Mouse (Mus musculus): Measurements from ENCODE around the gene Pdgfa.

The Pdgfa gene

DNA sequence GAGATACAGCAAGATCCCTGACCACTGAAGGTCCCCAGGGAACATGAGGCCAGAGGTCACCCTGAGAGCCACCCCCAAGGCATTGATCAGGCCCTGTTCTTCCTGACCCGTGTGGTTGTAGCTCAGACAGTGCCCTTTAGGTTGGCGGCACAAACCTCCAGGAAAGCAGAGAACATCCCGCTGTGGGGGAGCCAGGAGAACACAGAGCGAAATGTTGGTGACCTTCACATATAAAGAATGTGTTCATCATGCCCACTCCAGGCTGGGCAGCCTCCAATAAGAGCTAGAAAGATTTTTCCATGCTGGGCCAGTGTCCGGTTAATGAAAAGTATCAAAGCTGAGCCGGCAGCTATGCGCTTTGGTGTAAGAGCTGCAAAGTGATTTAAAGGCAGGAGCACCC, 43.2 kb downstream of the Pdgfa start:
- no peak for DNase-seq (ENCODE audit: low spot score in 2 of 2)

DNA sequence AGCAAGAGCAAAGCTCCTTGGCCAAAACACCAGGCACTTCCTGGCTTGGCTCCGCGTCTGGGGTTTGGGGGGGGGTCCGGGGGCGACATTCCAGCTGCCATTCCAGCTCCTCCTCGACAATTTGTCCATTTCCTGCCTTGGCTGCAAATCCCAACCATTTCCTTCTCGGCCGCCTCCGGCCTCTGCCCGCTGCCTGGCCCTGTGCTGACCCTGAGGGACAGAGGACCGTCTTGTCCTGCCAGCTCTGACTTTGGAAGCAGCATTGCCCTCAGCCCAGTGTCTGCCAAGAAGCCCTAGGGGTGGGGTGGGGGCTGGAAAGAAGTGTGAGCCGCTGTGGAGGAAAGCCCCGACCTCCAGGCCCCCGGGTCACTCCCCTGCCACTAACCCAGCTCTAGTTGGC, 44.2 kb downstream of the Pdgfa start:
- DNase-seq (ENCODE audit: low spot score in 2 of 2) = no peak

DNA sequence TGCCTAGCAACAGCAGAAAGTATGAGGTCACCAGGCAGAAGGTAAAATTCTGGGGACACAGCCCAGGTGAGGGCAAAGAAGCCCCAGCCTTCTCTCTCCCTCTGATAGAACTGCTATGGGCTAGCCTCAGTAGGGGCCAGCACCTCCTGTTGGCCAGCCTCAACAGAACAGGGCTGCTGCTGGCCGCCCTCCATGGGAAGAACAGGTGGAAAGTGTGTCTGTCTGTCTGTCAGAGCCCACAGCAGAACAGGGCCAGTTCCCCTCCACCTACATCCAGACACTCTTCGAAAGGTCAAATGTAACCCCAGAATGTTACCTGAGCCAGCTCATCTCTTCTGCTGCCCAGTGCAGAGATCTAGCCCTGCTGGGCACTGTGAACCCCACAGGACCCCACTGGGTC, 45.9 kb downstream of the Pdgfa start:
- DNase-seq (ENCODE audit: low spot score in 2 of 2) = no peak

DNA sequence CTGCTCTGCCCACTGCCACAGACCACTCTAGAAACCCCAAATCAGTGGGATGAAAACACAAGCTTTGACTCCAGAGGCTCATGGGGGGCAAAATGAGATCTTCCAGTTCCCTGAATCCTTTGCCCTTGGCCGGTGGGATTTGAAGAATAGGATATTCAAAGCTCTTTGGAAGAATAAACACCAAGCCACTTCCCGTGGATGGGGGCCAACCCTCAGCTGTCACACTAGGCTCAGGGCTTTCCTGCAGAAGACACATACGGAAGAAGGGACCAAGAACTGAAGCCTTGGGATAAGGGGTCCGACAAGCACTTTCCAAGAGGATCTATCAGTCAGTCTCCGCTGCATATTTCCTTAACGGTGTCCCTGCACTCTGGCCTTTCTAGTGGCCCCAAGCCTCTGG, 48.0 kb downstream of the Pdgfa start:
- DNase-seq (ENCODE audit: low spot score in 2 of 2) = no peak

DNA sequence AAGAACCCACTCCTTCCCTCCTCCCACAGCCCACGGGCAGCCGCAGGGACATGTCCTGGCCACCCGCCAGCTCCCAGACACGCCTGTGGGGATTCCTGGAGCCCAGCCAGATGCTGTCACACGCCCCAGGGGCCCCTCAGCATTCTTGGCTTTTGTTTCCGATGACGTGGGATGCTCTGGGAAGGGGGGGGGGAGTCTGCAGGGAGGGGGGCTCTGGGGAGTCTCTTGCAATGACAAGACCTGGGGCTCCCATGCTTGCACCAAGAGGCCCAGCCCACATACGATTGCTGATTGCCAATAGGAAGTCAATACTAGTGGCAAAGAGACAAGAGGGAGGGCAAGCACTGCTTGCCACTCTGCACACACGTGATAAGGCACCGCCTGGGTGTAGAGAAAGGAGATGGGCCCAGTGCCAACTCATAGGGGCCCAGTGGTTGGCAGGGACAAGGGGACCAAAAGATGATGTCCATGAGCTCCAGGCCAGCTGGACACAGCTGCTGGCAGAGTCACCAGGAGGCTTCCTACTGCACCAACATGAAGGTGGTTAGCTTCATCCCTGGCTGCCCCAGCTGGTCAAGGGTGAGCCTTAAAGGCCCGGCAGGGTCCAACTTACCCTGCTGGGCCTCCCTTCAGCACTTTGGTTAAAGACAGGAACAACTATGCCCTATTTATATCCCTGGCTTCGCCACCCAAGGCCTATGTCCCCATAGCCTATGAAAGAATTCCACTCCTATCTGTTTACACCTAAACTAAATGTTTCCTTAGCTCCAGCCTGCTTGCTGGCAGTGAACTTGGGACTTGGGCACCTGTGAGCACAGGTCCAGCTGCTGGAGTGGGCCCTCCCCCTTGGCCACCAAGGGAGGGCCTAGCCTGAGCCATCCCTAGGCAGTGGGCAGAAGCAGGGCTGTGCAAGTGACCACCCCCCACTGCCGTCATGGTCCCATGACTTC, 48.9 kb downstream of the Pdgfa start:
- no peak for DNase-seq (ENCODE audit: low spot score in 2 of 2)

DNA sequence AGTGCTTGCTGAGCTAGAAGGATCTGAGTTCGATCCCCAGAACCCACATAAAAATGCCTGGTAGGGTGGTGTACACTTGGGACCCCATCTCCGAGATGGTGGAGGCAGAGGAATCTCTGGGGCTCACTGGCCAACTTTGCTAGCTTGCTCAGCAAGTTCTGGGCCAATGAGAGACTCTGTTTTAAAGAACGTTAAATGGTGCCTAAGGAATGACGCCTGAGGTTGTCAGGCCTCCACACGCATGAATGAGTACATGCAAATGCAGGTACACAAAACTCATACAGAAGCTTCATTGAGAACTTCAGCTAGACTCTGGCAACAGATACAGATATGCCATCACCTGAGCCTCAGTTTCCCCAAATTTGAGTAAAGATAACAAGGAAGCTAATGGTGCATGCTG, 49.7 kb downstream of the Pdgfa start:
- no peak for DNase-seq (ENCODE audit: low spot score in 2 of 2)

DNA sequence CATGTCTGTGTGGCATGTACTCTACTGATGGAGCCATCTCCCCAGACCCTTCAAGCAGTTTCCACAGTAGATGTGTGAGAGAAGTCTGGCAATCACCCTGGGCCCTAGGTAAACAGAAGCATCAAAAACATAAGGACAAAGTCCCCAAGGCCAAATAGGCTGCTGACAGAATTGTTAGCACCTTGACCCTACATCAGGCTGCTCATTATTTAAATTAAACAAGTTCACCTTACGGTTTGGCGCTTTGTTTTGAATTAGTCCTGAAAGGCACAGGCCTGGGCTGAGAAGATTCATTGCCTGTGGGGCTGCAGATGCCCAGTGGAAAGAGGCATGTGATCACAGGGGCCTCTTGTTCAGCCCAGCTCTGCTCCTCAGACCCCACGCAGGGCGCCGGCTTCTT, 50.2 kb downstream of the Pdgfa start:
- DNase-seq (ENCODE audit: low spot score in 2 of 2) = no peak

DNA sequence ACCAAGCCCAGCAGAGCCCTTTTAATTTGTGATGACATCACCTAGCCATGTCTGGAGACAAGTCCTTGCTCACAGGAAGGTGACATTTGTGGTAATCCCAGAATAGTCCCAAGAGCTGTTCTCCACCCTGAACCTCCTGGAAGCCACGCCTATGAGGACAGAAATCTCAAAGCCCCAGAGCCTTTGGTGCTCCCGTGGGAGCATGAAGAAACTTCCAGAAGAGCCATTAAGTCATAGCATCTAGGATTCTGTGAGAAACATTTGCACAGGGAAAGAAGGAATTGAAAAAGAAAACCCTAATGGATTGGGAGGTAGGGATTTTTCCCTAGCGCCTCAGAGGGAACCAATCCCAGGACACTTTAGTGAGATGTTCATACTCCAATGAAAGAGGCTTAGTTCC, 52.2 kb downstream of the Pdgfa start:
- DNase-seq (ENCODE audit: low spot score in 2 of 2) = no peak

DNA sequence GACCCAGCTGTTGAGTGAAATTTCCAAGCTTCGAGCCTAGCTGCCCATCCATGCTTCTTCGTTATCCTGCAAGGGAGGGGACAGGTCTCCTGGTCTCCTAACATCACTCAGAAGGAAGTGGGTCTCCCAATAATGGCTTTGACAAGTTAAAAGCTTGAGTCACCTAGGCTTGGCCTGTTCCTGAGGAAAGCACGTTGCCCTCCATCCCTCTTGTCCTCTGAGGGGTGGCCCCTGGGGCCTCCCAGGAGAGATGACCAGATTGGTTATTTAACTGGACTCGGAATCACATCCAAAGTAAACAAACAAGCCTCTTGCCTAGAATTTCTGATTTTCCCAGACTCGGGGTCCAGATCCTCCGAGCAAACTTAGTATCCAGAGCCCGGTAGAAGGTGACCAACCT, 52.6 kb downstream of the Pdgfa start:
- no peak for DNase-seq (ENCODE audit: low spot score in 2 of 2)

DNA sequence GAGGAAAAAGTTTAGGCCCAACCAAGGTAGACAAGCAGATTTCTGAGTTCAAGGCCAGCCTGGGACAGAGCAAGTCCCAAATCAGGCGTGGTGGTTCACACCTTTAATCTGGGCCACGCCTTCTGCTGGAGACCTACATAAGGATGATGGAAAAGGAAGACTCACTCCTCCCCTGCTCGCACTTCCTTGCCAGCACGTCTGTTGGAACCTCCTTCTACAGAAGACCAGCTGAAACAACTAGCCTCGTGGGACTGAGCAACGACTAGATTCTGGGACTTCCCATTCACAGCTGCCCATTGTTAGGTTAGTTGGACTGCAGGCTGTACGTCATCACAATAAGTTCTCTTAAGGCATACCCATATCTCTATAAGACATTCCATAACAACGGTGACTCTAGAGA, 55.3 kb downstream of the Pdgfa start:
- DNase-seq (ENCODE audit: low spot score in 2 of 2) = no peak

DNA sequence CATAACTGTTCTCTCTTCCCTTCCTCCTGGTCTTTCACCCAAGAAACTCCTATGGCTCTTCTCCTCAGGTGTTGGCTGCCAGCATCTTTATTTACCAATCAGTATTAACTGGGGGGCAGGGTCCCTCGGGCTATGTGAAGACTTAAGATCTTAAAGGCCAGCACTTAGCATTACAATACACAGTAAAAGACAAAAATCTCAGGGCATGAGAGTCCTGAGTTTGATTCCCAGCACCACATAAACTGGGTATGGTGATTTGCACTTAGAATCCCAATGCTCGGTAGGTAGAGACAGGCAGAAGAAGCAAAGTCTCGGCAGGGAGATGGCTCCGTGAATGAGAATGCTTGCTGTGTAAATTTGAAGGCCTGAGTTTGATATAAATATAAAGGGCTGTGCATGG, 56.6 kb downstream of the Pdgfa start:
- DNase-seq (ENCODE audit: low spot score in 2 of 2) = no peak

DNA sequence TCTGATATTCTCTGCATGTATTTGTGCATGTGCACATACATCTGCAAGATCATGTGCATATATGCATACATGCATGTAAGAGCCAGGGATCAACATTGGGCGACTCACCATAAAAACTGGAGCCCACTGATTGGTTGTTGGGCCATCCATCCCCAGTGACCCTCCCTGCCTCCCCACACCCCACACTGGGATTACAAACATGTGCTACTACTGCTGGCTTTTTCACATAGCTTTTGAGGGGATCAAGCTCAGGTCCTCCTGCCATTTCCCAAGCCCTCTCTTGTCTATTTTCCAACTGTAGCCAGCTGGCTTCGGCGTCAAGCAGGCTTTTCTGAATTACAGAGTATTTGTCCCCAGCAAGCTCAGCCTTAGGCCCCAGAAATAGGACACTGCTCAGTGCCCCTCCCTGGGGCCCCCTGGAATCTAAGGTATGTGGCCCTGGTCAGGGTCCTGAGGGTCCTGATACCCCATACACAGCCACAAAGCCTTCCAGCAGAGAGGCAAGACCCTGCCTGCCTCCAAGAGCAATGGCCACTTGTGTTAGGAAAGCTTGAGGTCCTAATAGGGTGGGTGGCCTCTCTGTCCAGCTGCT, 58.5 kb downstream of the Pdgfa start:
- DNase-seq (ENCODE audit: low spot score in 2 of 2) = no peak

DNA sequence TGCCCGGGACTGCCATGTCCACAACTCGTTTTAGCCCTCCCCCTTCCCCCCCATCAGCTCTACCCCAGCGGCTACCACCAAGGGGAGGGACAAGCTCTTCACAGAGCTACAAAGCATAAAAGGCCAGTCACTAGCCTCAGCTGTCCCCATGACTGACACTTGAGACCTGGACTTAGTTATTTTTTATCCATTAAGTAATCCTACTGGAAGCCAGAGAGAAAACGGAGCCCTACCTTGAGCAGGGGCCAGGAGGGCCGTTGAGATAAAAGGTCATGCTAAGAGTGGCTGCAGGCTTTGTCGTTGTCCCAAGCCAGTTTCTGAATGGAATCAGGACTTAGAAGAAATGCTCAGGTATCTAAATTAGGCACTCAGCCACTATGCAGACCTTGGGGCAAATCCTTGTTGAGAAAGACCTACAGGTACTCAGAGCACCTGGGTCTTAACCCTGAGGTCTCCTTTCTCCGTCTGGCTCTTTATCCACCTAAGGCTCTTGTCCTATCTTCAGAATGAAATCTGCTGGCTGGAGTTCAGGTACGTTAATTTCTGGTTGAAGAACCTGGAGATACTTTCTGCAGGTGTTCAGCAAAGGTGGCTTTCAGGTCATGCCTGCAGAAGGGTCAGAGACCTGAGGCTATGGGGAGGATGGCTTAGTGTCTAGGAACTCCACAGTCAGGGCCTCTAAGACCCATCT, 60.6 kb downstream of the Pdgfa start:
- no peak for DNase-seq (ENCODE audit: low spot score in 2 of 2)

DNA sequence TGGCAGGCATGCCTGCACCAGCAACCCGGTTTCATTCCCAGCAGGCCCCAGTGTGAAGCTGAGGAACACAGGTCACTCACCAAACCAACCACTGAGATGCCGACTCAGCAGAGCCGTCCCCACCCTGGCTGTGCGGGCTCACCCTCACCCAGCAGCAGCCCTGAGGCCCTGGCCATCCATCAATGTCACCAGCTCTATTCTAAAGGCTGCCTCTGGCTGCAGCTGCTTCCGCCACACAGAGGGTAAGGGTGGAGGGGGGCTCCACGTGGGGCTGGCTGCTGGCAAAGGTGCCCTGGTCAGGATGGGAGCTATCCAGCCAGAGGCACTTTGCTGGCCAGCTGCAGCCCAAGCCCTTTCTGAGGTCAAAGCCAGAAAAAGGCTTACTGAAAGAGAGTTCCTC, 62.6 kb downstream of the Pdgfa start:
- no peak for DNase-seq (ENCODE audit: low spot score in 2 of 2)

DNA sequence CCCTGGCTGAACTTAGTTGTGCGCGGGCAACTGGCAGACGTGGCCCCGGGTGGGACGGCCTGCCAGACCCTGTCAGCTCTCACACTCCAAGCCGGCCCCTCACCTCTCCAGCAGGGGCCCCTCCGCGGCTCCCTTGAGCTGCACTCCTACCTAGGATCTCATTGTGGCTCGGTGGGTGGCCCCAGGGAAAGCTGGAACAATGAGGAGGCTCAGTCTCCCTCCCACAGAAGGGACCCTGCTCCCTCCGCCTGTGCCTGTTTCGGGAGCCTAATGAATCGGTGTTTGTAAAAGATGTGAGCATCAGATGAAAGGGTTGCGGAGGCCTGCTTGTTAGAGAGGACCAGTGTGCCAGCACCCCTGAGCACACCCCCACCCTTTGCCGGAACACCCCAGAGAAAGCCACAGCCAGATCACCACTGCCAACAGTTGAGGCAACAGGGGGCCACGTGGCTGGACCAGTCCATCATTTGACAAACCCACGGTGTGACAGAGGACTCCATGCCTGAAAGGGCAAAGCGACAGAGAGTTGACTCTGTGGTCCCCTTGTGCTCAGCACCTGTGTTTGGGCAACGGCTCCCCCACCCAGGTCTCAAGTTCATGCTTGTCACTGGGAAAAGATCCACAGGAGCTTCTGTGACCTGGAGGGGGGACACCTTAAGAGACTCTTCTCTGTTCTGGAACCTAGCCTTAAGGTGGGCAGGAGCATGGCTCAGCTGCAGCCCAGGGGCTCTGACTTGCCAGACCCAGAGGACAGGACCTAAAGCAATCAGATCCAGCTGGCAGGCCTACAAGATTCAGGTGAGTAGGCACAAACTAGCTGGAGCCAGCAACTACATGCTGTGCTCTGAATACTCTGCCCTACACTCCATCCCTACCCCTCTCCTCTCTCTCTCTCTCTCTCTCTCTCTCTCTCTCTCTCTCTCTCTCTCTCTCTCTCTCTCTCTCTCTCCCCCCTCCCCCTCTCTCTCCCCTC, 64.4 kb downstream of the Pdgfa start:
- no peak for DNase-seq (ENCODE audit: low spot score in 2 of 2)

DNA sequence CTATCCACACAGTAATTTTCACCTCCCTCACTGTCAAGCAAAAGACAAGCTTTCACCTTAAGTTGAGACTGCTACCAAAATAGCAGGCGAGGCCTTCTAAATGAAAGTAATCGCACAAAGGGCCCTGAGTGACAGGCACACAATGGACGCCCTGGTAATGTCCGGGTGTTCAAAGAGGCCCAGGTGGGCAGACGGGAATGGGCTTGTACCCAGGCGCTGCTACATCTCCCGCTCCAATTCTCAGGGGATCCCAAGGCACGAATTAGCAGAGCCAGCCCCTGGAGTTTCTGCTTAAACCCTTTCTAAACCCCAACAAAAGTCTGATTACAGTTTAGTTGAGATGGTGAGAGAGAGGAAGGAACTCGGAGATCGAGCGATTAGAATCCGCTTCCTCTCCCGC, 65.3 kb downstream of the Pdgfa start:
- DNase-seq (ENCODE audit: low spot score in 2 of 2) = no peak

DNA sequence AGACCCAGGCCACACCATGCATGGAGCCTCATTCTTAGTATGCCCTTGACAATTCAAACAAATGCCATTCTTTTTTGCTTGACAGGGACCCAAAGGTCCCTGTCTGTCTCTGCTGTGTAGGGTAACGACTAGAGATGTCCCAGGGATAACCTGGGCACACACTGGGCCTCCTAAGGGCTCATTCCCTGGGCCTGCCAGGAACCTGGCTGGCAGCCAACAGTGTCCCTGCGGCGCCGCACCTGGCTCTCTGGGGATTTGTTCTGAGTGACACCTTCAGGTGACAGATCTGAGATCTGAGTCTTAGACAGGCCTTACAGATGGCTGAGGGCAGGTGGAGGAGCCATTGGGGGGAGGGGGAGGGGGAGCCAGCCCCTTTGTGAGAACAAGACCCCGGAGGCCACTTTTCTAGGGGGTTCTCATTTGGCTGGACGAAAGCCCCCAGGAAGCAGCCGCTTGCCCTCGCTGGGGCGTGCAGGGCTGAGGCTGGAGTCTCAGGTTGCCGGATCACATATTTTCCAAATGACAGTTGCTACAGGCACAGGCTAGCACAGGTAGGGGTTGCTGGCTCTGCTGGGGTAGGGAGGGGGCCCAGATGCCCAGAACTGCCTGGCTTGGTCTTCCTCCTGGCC, 67.2 kb downstream of the Pdgfa start:
- DNase-seq (ENCODE audit: low spot score in 2 of 2) = no peak

All from spleen, postnatal 36 days (tissue).